Mouse (Mus musculus): ENCODE measurements around the gene Tubb2b. TPM values are rescaled to one million over a fixed set of nuclear protein-coding genes. Genes with fewer than 3 reads are reported as not detected.
A peak's percentile ranks its signal among the peaks of the same experiment; 100 is the strongest.

Gene Tubb2b
- polyA plus RNA-seq, 1 experiment: 15.1 TPM

- WGBS: 25% methylated on average over 4 of the region's 4 CpGs
- H3K36me3 ChIP-seq (ENCODE audit: control insufficient read depth, insufficient read depth, low read length): no peaks in the 10 kb centered on the region
- peaks cover 11% of the 10 kb centered on the region; the same call in 1 of the 2 replicates for H3K4me1 ChIP-seq (ENCODE audit: control insufficient read depth, insufficient read depth, insufficient read length)
- DNase-seq (ENCODE audit: low read depth in 1 of 2, low spot score in 2 of 2): peak in 1 of 2 experiments; percentile 27
- no peak overlapping the region for H3K27ac ChIP-seq (ENCODE audit: insufficient read depth, low read length)
- no peaks in the 10 kb centered on the region for H3K27me3 ChIP-seq (ENCODE audit: control insufficient read depth, insufficient read depth, low read length)
- H3K4me3 ChIP-seq (ENCODE audit: extremely low read depth, insufficient read depth, insufficient read length): no peak overlapping the region
- TF ChIP-seq CTCF (IDR thresholded peaks at IDR 0.05; ENCODE audit: extremely low read depth, insufficient read depth, insufficient read length, insufficient replicate concordance) (no peak), POLR2A (IDR thresholded peaks at IDR 0.05; ENCODE audit: low read depth, low read length) (no peak)
Measured at GRCm38 (mm10) chr13:34118816-34119215, 11.4 kb downstream of the Tubb2b start.

GRCm38 (mm10) chr13:34116508-34116907, 13.8 kb downstream of the Tubb2b start:
- 77% methylated on average over 6 of the region's 6 CpGs for WGBS
- Histone ChIP-seq H3K36me3 (ENCODE audit: control insufficient read depth, insufficient read depth, low read length) (no peaks in the 10 kb centered on the region), H3K4me3 (ENCODE audit: extremely low read depth, insufficient read depth, insufficient read length) (no peak overlapping the region), H3K27me3 (ENCODE audit: control insufficient read depth, insufficient read depth, low read length) (no peaks in the 10 kb centered on the region), H3K4me1 (ENCODE audit: control insufficient read depth, insufficient read depth, insufficient read length) (peaks cover 10% of the 10 kb centered on the region; the same call in 1 of the 2 replicates), H3K27ac (ENCODE audit: insufficient read depth, low read length) (no peak overlapping the region)
- no peak for DNase-seq (ENCODE audit: low read depth in 1 of 2, low spot score in 2 of 2)
- TF ChIP-seq CTCF (IDR thresholded peaks at IDR 0.05; ENCODE audit: extremely low read depth, insufficient read depth, insufficient read length, insufficient replicate concordance) (no peak), POLR2A (IDR thresholded peaks at IDR 0.05; ENCODE audit: low read depth, low read length) (no peak)

- H3K27me3 ChIP-seq (ENCODE audit: control insufficient read depth, insufficient read depth, low read length): no peaks in the 10 kb centered on the region
- no peak overlapping the region for H3K4me3 ChIP-seq (ENCODE audit: extremely low read depth, insufficient read depth, insufficient read length)
- H3K4me1 ChIP-seq (ENCODE audit: control insufficient read depth, insufficient read depth, insufficient read length): peaks cover 5% of the 10 kb centered on the region; the same call in 1 of the 2 replicates
- no peak for DNase-seq (ENCODE audit: low read depth in 1 of 2, low spot score in 2 of 2)
- TF ChIP-seq CTCF (IDR thresholded peaks at IDR 0.05; ENCODE audit: extremely low read depth, insufficient read depth, insufficient read length, insufficient replicate concordance) (no peak), POLR2A (IDR thresholded peaks at IDR 0.05; ENCODE audit: low read depth, low read length) (no peak)
- no peak overlapping the region for H3K27ac ChIP-seq (ENCODE audit: insufficient read depth, low read length)
- 37% methylated on average over 4 of the region's 4 CpGs for WGBS
- no peaks in the 10 kb centered on the region for H3K36me3 ChIP-seq (ENCODE audit: control insufficient read depth, insufficient read depth, low read length)
Measured at GRCm38 (mm10) chr13:34114654-34115053, 15.6 kb downstream of the Tubb2b start.

- TF ChIP-seq CTCF (IDR thresholded peaks at IDR 0.05; ENCODE audit: extremely low read depth, insufficient read depth, insufficient read length, insufficient replicate concordance): no peak
- no peak for TF ChIP-seq POLR2A (IDR thresholded peaks at IDR 0.05; ENCODE audit: low read depth, low read length)
- Histone ChIP-seq H3K27ac (ENCODE audit: insufficient read depth, low read length) (no peak overlapping the region), H3K36me3 (ENCODE audit: control insufficient read depth, insufficient read depth, low read length) (no peaks in the 10 kb centered on the region), H3K27me3 (ENCODE audit: control insufficient read depth, insufficient read depth, low read length) (no peaks in the 10 kb centered on the region), H3K4me3 (ENCODE audit: extremely low read depth, insufficient read depth, insufficient read length) (no peak overlapping the region), H3K4me1 (ENCODE audit: control insufficient read depth, insufficient read depth, insufficient read length) (no peaks in the 10 kb centered on the region)
- DNase-seq (ENCODE audit: low read depth in 1 of 2, low spot score in 2 of 2): no peak
- 92% methylated on average over 3 of the region's 3 CpGs for WGBS
Measured at GRCm38 (mm10) chr13:34113086-34113485, 17.2 kb downstream of the Tubb2b start.

GRCm38 (mm10) chr13:34112369-34113081, 17.7 kb downstream of the Tubb2b start:
- DNase-seq (ENCODE audit: low read depth in 1 of 2, low spot score in 2 of 2): no peak
- Histone ChIP-seq H3K27ac (ENCODE audit: insufficient read depth, low read length) (no peak overlapping the region), H3K4me3 (ENCODE audit: extremely low read depth, insufficient read depth, insufficient read length) (no peak overlapping the region), H3K27me3 (ENCODE audit: control insufficient read depth, insufficient read depth, low read length) (no peaks in the 10 kb centered on the region), H3K4me1 (ENCODE audit: control insufficient read depth, insufficient read depth, insufficient read length) (no peaks in the 10 kb centered on the region), H3K36me3 (ENCODE audit: control insufficient read depth, insufficient read depth, low read length) (no peaks in the 10 kb centered on the region)
- 90% methylated on average over 5 of the region's 5 CpGs for WGBS
- no peak for TF ChIP-seq POLR2A (IDR thresholded peaks at IDR 0.05; ENCODE audit: low read depth, low read length)
- no peak for TF ChIP-seq CTCF (IDR thresholded peaks at IDR 0.05; ENCODE audit: extremely low read depth, insufficient read depth, insufficient read length, insufficient replicate concordance)

GRCm38 (mm10) chr13:34111878-34112277, 18.4 kb downstream of the Tubb2b start:
- no peak overlapping the region for H3K4me3 ChIP-seq (ENCODE audit: extremely low read depth, insufficient read depth, insufficient read length)
- WGBS: 90% methylated on average over 3 of the region's 3 CpGs
- no peaks in the 10 kb centered on the region for H3K36me3 ChIP-seq (ENCODE audit: control insufficient read depth, insufficient read depth, low read length)
- no peaks in the 10 kb centered on the region for H3K27me3 ChIP-seq (ENCODE audit: control insufficient read depth, insufficient read depth, low read length)
- H3K27ac ChIP-seq (ENCODE audit: insufficient read depth, low read length): no peak overlapping the region
- H3K4me1 ChIP-seq (ENCODE audit: control insufficient read depth, insufficient read depth, insufficient read length): no peaks in the 10 kb centered on the region
- DNase-seq (ENCODE audit: low read depth in 1 of 2, low spot score in 2 of 2): no peak
- TF ChIP-seq POLR2A (IDR thresholded peaks at IDR 0.05; ENCODE audit: low read depth, low read length): no peak
- TF ChIP-seq CTCF (IDR thresholded peaks at IDR 0.05; ENCODE audit: extremely low read depth, insufficient read depth, insufficient read length, insufficient replicate concordance): no peak

GRCm38 (mm10) chr13:34111019-34111418, 19.2 kb downstream of the Tubb2b start:
- TF ChIP-seq POLR2A (IDR thresholded peaks at IDR 0.05; ENCODE audit: low read depth, low read length) (no peak), CTCF (IDR thresholded peaks at IDR 0.05; ENCODE audit: extremely low read depth, insufficient read depth, insufficient read length, insufficient replicate concordance) (no peak)
- Histone ChIP-seq H3K4me1 (ENCODE audit: control insufficient read depth, insufficient read depth, insufficient read length) (no peaks in the 10 kb centered on the region), H3K4me3 (ENCODE audit: extremely low read depth, insufficient read depth, insufficient read length) (no peak overlapping the region), H3K27me3 (ENCODE audit: control insufficient read depth, insufficient read depth, low read length) (no peaks in the 10 kb centered on the region), H3K27ac (ENCODE audit: insufficient read depth, low read length) (no peak overlapping the region), H3K36me3 (ENCODE audit: control insufficient read depth, insufficient read depth, low read length) (no peaks in the 10 kb centered on the region)
- no peak for DNase-seq (ENCODE audit: low read depth in 1 of 2, low spot score in 2 of 2)
- whole genome bisulfite sequencing: 88% methylated on average over 5 of the region's 5 CpGs

All from spleen, adult 2 months (tissue).